Mouse (Mus musculus) spleen, postnatal 10 days (tissue): Measurements from ENCODE around the gene Slc30a10.

Experiments
- DNase-seq, 2 experiments: peaks; one replicate each; pipeline ENCODE4 v3.0.0; 2021 to 2022; ENCODE audit warnings: low spot score in 2 of 2

The Slc30a10 gene

GRCm38 (mm10) chr1:185454575-185454954 is at the start of gene Slc30a10:
Gene Slc30a10 (plus strand): TSS chr1:185454848.
- DNase-seq = peak; percentile 73 to 88

- no peak for DNase-seq
Observed at GRCm38 (mm10) chr1:185405921-185406320, 48.7 kb upstream of the Slc30a10 start.

- DNase-seq = peak in 1 of 2 experiments; percentile 38
Observed at GRCm38 (mm10) chr1:185409831-185410230, 44.8 kb upstream of the Slc30a10 start.

- no peak for DNase-seq
Observed at GRCm38 (mm10) chr1:185418011-185418410, 36.6 kb upstream of the Slc30a10 start.

GRCm38 (mm10) chr1:185419805-185420204 is 34.8 kb upstream of the Slc30a10 start:
- DNase-seq = no peak

GRCm38 (mm10) chr1:185420776-185421175 is 33.9 kb upstream of the Slc30a10 start:
- DNase-seq = no peak

GRCm38 (mm10) chr1:185426583-185426982 is 28.1 kb upstream of the Slc30a10 start:
- DNase-seq = no peak

- DNase-seq = no peak
Observed at GRCm38 (mm10) chr1:185430488-185430887, 24.2 kb upstream of the Slc30a10 start.

- no peak for DNase-seq
Observed at GRCm38 (mm10) chr1:185431245-185431997, 23.2 kb upstream of the Slc30a10 start.

- DNase-seq = no peak
Observed at GRCm38 (mm10) chr1:185431998-185432317, 22.7 kb upstream of the Slc30a10 start.

- DNase-seq = no peak
Observed at GRCm38 (mm10) chr1:185433112-185433511, 21.5 kb upstream of the Slc30a10 start.

GRCm38 (mm10) chr1:185438841-185439580 is 15.6 kb upstream of the Slc30a10 start:
- no peak for DNase-seq

- DNase-seq = no peak
Observed at GRCm38 (mm10) chr1:185441703-185442472, 12.8 kb upstream of the Slc30a10 start.

- DNase-seq = no peak
Observed at GRCm38 (mm10) chr1:185448936-185449335, 5.7 kb upstream of the Slc30a10 start.

- DNase-seq = no peak
Observed at GRCm38 (mm10) chr1:185449727-185450126, 4.9 kb upstream of the Slc30a10 start.

- no peak for DNase-seq
Observed at GRCm38 (mm10) chr1:185451077-185451476, 3.6 kb upstream of the Slc30a10 start.

GRCm38 (mm10) chr1:185451495-185451894 is 3.2 kb upstream of the Slc30a10 start:
- DNase-seq = no peak

GRCm38 (mm10) chr1:185452461-185452860 is 2.2 kb upstream of the Slc30a10 start:
- no peak for DNase-seq

GRCm38 (mm10) chr1:185454144-185454543 is 504 bp upstream of the Slc30a10 start:
- DNase-seq = no peak

GRCm38 (mm10) chr1:185454955-185455701 is 480 bp downstream of the Slc30a10 start:
- peak; percentile 61 to 71 for DNase-seq

GRCm38 (mm10) chr1:185456327-185456726 is 1.7 kb downstream of the Slc30a10 start:
- no peak for DNase-seq

- DNase-seq = no peak
Observed at GRCm38 (mm10) chr1:185460096-185460495, 5.4 kb downstream of the Slc30a10 start.
